ENCODE assay signal across 17 mouse cellular contexts in the genomic region with DNA sequence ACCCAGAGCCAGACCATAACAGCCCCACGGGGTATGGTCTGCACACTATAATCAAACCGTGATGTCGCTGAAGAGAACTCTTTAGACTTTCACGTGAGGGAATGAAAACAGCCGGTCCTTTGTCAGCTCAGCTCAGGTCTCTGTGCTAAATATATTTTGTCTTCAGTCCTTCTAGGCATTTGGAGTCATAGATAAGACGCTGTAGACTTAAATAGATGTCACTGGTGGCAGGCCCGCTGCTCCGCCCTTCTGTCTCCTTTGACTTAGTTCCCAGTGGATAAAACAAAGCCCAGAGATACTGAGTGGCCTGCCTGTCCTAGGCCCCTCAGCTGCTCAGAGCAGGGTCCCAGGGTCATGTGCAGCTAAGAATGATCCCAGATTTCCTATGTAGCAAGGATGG. TPM values are rescaled to one million over a fixed set of nuclear protein-coding genes. Genes with fewer than 3 reads are reported as not detected.
DNase-seq lines count a peak whose midpoint lies in the region; ATAC-seq and TF ChIP-seq lines count a peak whose summit lies in the region.
"Had no signal": no experiment of that assay in that cellular context is flagged by ENCODE, and none has a peak within 500 bp of the region (broad histone marks: within the 10 kb centered on the region; RNA-seq: fewer than 3 reads in every experiment).

No protein-coding gene starts in this region.

- H3K27me3 ChIP-seq in midbrain, embryonic 10.5 days (ENCODE audit: low read depth, poor library complexity, severe bottlenecking): no peaks in the 10 kb centered on the region
- H3K27me3 ChIP-seq in midbrain, embryonic 16.5 days (ENCODE audit: control insufficient read depth, insufficient read depth, low read depth, low read length): no peaks in the 10 kb centered on the region
- no peaks in the 10 kb centered on the region for H3K27me3 ChIP-seq in myocyte (ENCODE audit: control insufficient read depth, insufficient read depth, insufficient read length)
- H3K27me3 ChIP-seq: kidney, embryonic 15.5 days had no signal

- no peak overlapping the region for H3K4me3 ChIP-seq in midbrain, embryonic 10.5 days
- no peak overlapping the region for H3K4me3 ChIP-seq in midbrain, embryonic 16.5 days (ENCODE audit: low read depth, low read length)
- H3K4me3 ChIP-seq in myocyte: no peak overlapping the region
- H3K4me3 ChIP-seq: gastrocnemius, adult 2 months; kidney, embryonic 15.5 days had no signal

- peaks cover 57% of the 10 kb centered on the region for H3K4me1 ChIP-seq in midbrain, embryonic 10.5 days
- H3K4me1 ChIP-seq in midbrain, embryonic 16.5 days (ENCODE audit: control insufficient read depth, insufficient read depth, low read length): peaks cover 13% of the 10 kb centered on the region

- no peaks in the 10 kb centered on the region for H3K36me3 ChIP-seq in midbrain, embryonic 10.5 days
- no peaks in the 10 kb centered on the region for H3K36me3 ChIP-seq in midbrain, embryonic 16.5 days (ENCODE audit: control insufficient read depth, insufficient read depth, low read length)
- no peaks in the 10 kb centered on the region for H3K36me3 ChIP-seq in myocyte (ENCODE audit: control insufficient read depth, insufficient read depth)
- H3K36me3 ChIP-seq: kidney, embryonic 15.5 days had no signal

- H3K27ac ChIP-seq in midbrain, embryonic 10.5 days (replicated peaks): peak overlapping the region; percentile 60
- H3K27ac ChIP-seq in midbrain, embryonic 16.5 days (ENCODE audit: low read length): no peak overlapping the region
- H3K27ac ChIP-seq: gastrocnemius, adult 2 months; kidney, embryonic 15.5 days had no signal

- TF ChIP-seq POLR2A in myocyte (IDR thresholded peaks at IDR 0.05; ENCODE audit: insufficient read length, low read depth): no peak

- H3K4me2 ChIP-seq in midbrain, embryonic 16.5 days (ENCODE audit: low read length): no peak overlapping the region
- peak overlapping the region; percentile 52 for H3K4me2 ChIP-seq in myocyte (ENCODE audit: low read depth)
- H3K4me2 ChIP-seq: kidney, embryonic 15.5 days had no signal

- H3ac ChIP-seq in myocyte (ENCODE audit: control insufficient read depth, insufficient read length): no peak overlapping the region

- H3K9ac ChIP-seq in midbrain, embryonic 16.5 days (ENCODE audit: low read depth, low read length): no peak overlapping the region
- H3K9ac ChIP-seq: kidney, embryonic 15.5 days had no signal

- WGBS in midbrain, embryonic 10.5 days: 88% methylated on average over 8 of the region's 8 CpGs
- 86% methylated on average over 8 of the region's 8 CpGs for WGBS in midbrain, embryonic 16.5 days

- DNase-seq in midbrain, embryonic 10.5 days (ENCODE audit: low spot score): no peak
- peak; percentile 85 for DNase-seq in liver
- no peak for DNase-seq in embryo, embryonic 10 days (ENCODE audit: low spot score)
- no peak for DNase-seq in cerebellum, adult 8-10 months
- DNase-seq in frontal cortex, postnatal 14 days (ENCODE audit: low spot score in 2 of 2): no peak
- DNase-seq: adrenal gland, postnatal 25 days; cerebellum, adult 11-12 months; gastrocnemius, adult 2 months; layer of hippocampus, adult 9-11 months; lung, postnatal 10 days; thymus, adult 2 months had no signal

- H3K79me2 ChIP-seq in myocyte (ENCODE audit: control insufficient read depth, insufficient read depth): no peaks in the 10 kb centered on the region

- no peak for ATAC-seq in midbrain, embryonic 16.5 days
- peak; percentile 45 for ATAC-seq in erythroblast, adult 5-6 weeks (replicated peaks; ENCODE audit: low FRiP score, poor library complexity, severe bottlenecking)
- ATAC-seq: forebrain, embryonic 14.5 days; hindbrain, embryonic 16.5 days had no signal

- H3K9me3 ChIP-seq in midbrain, embryonic 10.5 days (replicated peaks): no peaks in the 10 kb centered on the region
- H3K9me3 ChIP-seq in midbrain, embryonic 16.5 days (replicated peaks; ENCODE audit: control insufficient read depth, low read length, poor library complexity, severe bottlenecking): no peaks in the 10 kb centered on the region
- H3K9me3 ChIP-seq: kidney, embryonic 15.5 days had no signal

TF ChIP-seq in myocyte, 11 proteins besides CTCF, POLR2A, EP300 and RAD21:
- TF ChIP-seq USF1 (IDR thresholded peaks at IDR 0.05; ENCODE audit: low read depth) (no peak), MYOD1 (IDR thresholded peaks at IDR 0.05; ENCODE audit: control insufficient read depth in 1 of 3, insufficient read length in 2 of 3, low read depth in 2 of 3) (peak in 1 of 3 experiments; percentile 1)

RNA-seq across cellular contexts. Expression of gene Pim1, which starts 57.2 kb away (rescaled TPM):
- polyA plus RNA-seq in midbrain, embryonic 10.5 days (2016; fragmentation: Nextera tagmentation; extraction: Ambion mirVana): 27.2 and 33.8 TPM in 2 replicates
- 7.3 and 7.6 TPM in 2 replicates for polyA plus RNA-seq in midbrain, embryonic 16.5 days (2015; fragmentation: Nextera tagmentation; extraction: Ambion mirVana)
- total RNA-seq in erythroblast, adult 5-6 weeks (2015; ENCODE audit: low replicate concordance): 342 and 357 TPM in 2 replicates
- total RNA-seq in erythroblast, adult 5-6 weeks (2017; ENCODE audit: low replicate concordance): 725 and 933 TPM in 2 replicates
- polyA plus RNA-seq in myocyte (2012; fragmentation: generic; extraction: Trizol): 16.3 TPM
